Mouse (Mus musculus): ENCODE measurements at regions not wholly inside any gene's neighbourhood (a gene's known extent, or its start where the extent isn't known, plus 50 kb on each side); places are given as distances from the start of the nearest gene placed in this dataset.

GRCm38 (mm10) chr6:111621684-111622480, 651.7 kb upstream of the Lmcd1 start:
- DNase-seq (ENCODE audit: low read depth, low spot score), result no peak

GRCm38 (mm10) chr6:111622481-111623139, 650.9 kb upstream of the Lmcd1 start:
- no peak for DNase-seq (ENCODE audit: low read depth, low spot score)

- DNase-seq (ENCODE audit: low read depth, low spot score), result no peak
Observed at GRCm38 (mm10) chr6:111623140-111623497, 650.4 kb upstream of the Lmcd1 start.

GRCm38 (mm10) chr6:111625501-111625900, 648.1 kb upstream of the Lmcd1 start:
- no peak for DNase-seq (ENCODE audit: low read depth, low spot score)

- DNase-seq (ENCODE audit: low read depth, low spot score), result no peak
Observed at GRCm38 (mm10) chr6:111652736-111653135, 620.8 kb upstream of the Lmcd1 start.

GRCm38 (mm10) chr6:111659957-111660356, 613.6 kb upstream of the Lmcd1 start:
- DNase-seq (ENCODE audit: low read depth, low spot score), result no peak

GRCm38 (mm10) chr6:111664603-111665002, 609.0 kb upstream of the Lmcd1 start:
- no peak for DNase-seq (ENCODE audit: low read depth, low spot score)

- DNase-seq (ENCODE audit: low read depth, low spot score), result peak; percentile 1
Observed at GRCm38 (mm10) chr6:111684911-111685310, 588.6 kb upstream of the Lmcd1 start.

GRCm38 (mm10) chr6:111702864-111703263, 570.7 kb upstream of the Lmcd1 start:
- DNase-seq (ENCODE audit: low read depth, low spot score), result no peak

- DNase-seq (ENCODE audit: low read depth, low spot score), result no peak
Observed at GRCm38 (mm10) chr6:111708277-111708676, 565.3 kb upstream of the Lmcd1 start.

GRCm38 (mm10) chr6:111725969-111726368, 547.6 kb upstream of the Lmcd1 start:
- no peak for DNase-seq (ENCODE audit: low read depth, low spot score)

GRCm38 (mm10) chr6:111730381-111730780, 543.2 kb upstream of the Lmcd1 start:
- DNase-seq (ENCODE audit: low read depth, low spot score), result no peak

GRCm38 (mm10) chr6:111733926-111734325, 539.6 kb upstream of the Lmcd1 start:
- DNase-seq (ENCODE audit: low read depth, low spot score), result no peak

- no peak for DNase-seq (ENCODE audit: low read depth, low spot score)
Observed at GRCm38 (mm10) chr6:111738983-111739382, 534.6 kb upstream of the Lmcd1 start.

GRCm38 (mm10) chr6:111781710-111782481, 491.7 kb upstream of the Lmcd1 start:
- no peak for DNase-seq (ENCODE audit: low read depth, low spot score)

GRCm38 (mm10) chr6:111808611-111809010, 464.9 kb upstream of the Lmcd1 start:
- DNase-seq (ENCODE audit: low read depth, low spot score), result no peak

- no peak for DNase-seq (ENCODE audit: low read depth, low spot score)
Observed at GRCm38 (mm10) chr6:111813982-111814603, 459.5 kb upstream of the Lmcd1 start.

- DNase-seq (ENCODE audit: low read depth, low spot score), result no peak
Observed at GRCm38 (mm10) chr6:111815150-111815549, 458.4 kb upstream of the Lmcd1 start.

GRCm38 (mm10) chr6:111820265-111820664, 453.3 kb upstream of the Lmcd1 start:
- DNase-seq (ENCODE audit: low read depth, low spot score), result no peak

GRCm38 (mm10) chr6:111844321-111844835, 429.2 kb upstream of the Lmcd1 start:
- no peak for DNase-seq (ENCODE audit: low read depth, low spot score)

- no peak for DNase-seq (ENCODE audit: low read depth, low spot score)
Observed at GRCm38 (mm10) chr6:111866101-111866598, 407.4 kb upstream of the Lmcd1 start.

- no peak for DNase-seq (ENCODE audit: low read depth, low spot score)
Observed at GRCm38 (mm10) chr6:111882557-111882956, 391.0 kb upstream of the Lmcd1 start.
